Mouse (Mus musculus) testis, adult 2 months (tissue): ENCODE data around the gene Efemp2.

Experiments
- CTCF ChIP-seq: fragments of 200-500 bp; IDR thresholded peaks from 2 replicates; pipeline ENCODE4 v1.5.1; 2012; ENCODE audit warnings: low read depth, mild to moderate bottlenecking, inconsistent platforms, low read length, moderate library complexity; ENCODE audit not compliant: control insufficient read depth, insufficient read depth, insufficient replicate concordance
- POLR2A ChIP-seq: fragments of 200-500 bp; IDR thresholded peaks from 2 replicates; pipeline ENCODE4 v1.6.1; 2012; ENCODE audit warnings: low read depth, mild to moderate bottlenecking, inconsistent platforms, low read length, moderate library complexity; ENCODE audit not compliant: control insufficient read depth

DNA sequence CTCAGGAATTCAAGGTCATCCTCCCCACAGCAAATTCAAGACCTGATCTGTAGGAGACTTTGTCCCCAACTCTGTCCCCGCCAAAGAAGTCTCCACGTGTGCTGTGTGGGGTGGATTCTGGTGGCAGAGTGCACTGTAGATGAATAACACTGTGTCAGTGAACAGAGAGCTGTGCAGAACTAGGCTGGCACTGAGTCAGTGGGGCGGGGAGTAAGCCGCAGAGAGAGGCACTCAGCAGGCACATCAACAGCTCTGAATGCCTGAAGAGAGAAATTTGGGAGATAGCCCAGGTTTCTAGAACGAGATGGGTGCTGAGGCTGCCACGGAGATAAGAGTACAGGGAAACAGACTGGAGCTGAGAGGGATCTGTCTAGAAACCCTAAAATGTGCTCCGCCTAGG, 14.7 kb upstream of the Efemp2 start:
- no peak for TF ChIP-seq CTCF
- TF ChIP-seq POLR2A = no peak
